Mouse (Mus musculus) C2C12 (cell line): ENCODE data around the gene Stip1.

Source experiments
- CTCF ChIP-seq: IDR thresholded peaks from one replicate; pipeline ENCODE4 v1.5.1; 2011; ENCODE audit not compliant: control insufficient read depth, insufficient read depth, insufficient read length
- FOSL1 ChIP-seq: IDR thresholded peaks from one replicate; pipeline ENCODE4 v1.8.0; 2011; ENCODE audit warnings: mild to moderate bottlenecking, low read length; ENCODE audit not compliant: poor library complexity, insufficient read depth, severe bottlenecking
- MAX ChIP-seq: IDR thresholded peaks from one replicate; pipeline ENCODE4 v1.6.1; 2011; ENCODE audit warnings: mild to moderate bottlenecking, control low read depth

DNA sequence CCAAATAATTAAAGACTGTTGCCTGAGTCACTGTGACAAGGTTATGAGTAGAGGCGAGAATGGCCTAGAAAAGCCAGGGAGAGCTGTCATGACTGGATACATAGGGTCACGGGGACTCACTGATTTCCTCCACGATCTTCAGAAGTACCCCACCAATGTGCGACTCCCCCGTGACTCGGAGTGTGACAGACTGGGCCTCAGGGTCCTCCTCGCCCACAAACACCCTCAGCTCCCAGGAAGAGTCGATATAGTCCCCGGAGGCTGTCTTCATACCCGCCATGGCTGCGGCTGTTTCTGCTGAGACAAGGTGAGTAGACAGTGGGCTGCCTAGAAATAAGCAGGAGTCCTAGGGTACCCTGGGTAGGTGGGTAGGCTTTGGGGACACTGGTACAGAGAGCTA is 21.2 kb downstream of the Stip1 start:
- TF ChIP-seq MAX (no peak), CTCF (no peak), FOSL1 (no peak)
